Mouse (Mus musculus): ENCODE data around the gene Tas2r143.

Gene Tas2r143

GRCm38 (mm10) chr6:42381916-42382381 lies 18.1 kb upstream of the Tas2r143 start:
- in situ Hi-C loops (cut with MboI, MseI): loop anchor here in 1 of 2 experiments (5.0 to 25.0 kb wide), 2 partner anchors 40 to 1495 kb away; partner anchors contain the start of gene Moxd2

GRCm38 (mm10) chr6:42383360-42383759 lies 16.7 kb upstream of the Tas2r143 start:
- in situ Hi-C loops (cut with MboI, MseI): loop anchor here in 1 of 2 experiments (5.0 to 25.0 kb wide), 2 partner anchors 41 to 1496 kb away; partner anchors contain the start of gene Moxd2

GRCm38 (mm10) chr6:42385635-42386034 lies 14.4 kb upstream of the Tas2r143 start:
- in situ Hi-C loops (cut with MboI, MseI): loop anchor here in 1 of 2 experiments (25.0 kb wide), 1 partner anchor 1498 kb away; the partner anchor contains the start of gene Moxd2

GRCm38 (mm10) chr6:42391796-42392330 lies 8.2 kb upstream of the Tas2r143 start:
- in situ Hi-C loops (cut with MboI, MseI): loop anchor here in 1 of 2 experiments (25.0 kb wide), 1 partner anchor 1505 kb away; the partner anchor contains the start of gene Moxd2

GRCm38 (mm10) chr6:42395960-42396809 lies 3.9 kb upstream of the Tas2r143 start:
- in situ Hi-C loops (cut with MboI, MseI): loop anchor here in 1 of 2 experiments (25.0 kb wide), 1 partner anchor 1509 kb away; the partner anchor contains the start of gene Moxd2

- in situ Hi-C loops (cut with MboI, MseI): loop anchor here in 1 of 2 experiments (25.0 kb wide), 1 partner anchor 1510 kb away; the partner anchor contains the start of gene Moxd2
Measured at GRCm38 (mm10) chr6:42397041-42397657, 2.9 kb upstream of the Tas2r143 start.

GRCm38 (mm10) chr6:42398285-42398684 lies 1.8 kb upstream of the Tas2r143 start:
- in situ Hi-C loops (cut with MboI, MseI): loop anchor here in 1 of 2 experiments (25.0 kb wide), 1 partner anchor 1511 kb away; the partner anchor contains the start of gene Moxd2

GRCm38 (mm10) chr6:42398998-42399397 lies 1.0 kb upstream of the Tas2r143 start:
- in situ Hi-C loops (cut with MboI, MseI): loop anchor here in 1 of 2 experiments (25.0 kb wide), 1 partner anchor 1512 kb away; the partner anchor contains the start of gene Moxd2

GRCm38 (mm10) chr6:42405134-42405533 lies 5.1 kb downstream of the Tas2r143 start, which contains the start of gene Tas2r135:
Tas2r135 (plus strand) TSS chr6:42405434.
- in situ Hi-C loops (cut with MboI, MseI): no loop called here

GRCm38 (mm10) chr6:42419443-42419842 lies 19.4 kb downstream of the Tas2r143 start:
- in situ Hi-C loops (cut with MboI, MseI): no loop called here

GRCm38 (mm10) chr6:42421439-42421838 lies 21.4 kb downstream of the Tas2r143 start:
- in situ Hi-C loops (cut with MboI, MseI): no loop called here

GRCm38 (mm10) chr6:42424472-42424871 lies 24.4 kb downstream of the Tas2r143 start:
- in situ Hi-C loops (cut with MboI, MseI): no loop called here

- in situ Hi-C loops (cut with MboI, MseI): loop anchor here in 1 of 2 experiments (25.0 kb wide), 1 partner anchor 1011 kb away; no protein-coding TSS in a partner anchor
Measured at GRCm38 (mm10) chr6:42426337-42426736, 26.3 kb downstream of the Tas2r143 start.

GRCm38 (mm10) chr6:42433554-42433953 lies 33.5 kb downstream of the Tas2r143 start:
- in situ Hi-C loops (cut with MboI, MseI): loop anchor here in 1 of 2 experiments (25.0 kb wide), 1 partner anchor 1004 kb away; no protein-coding TSS in a partner anchor

GRCm38 (mm10) chr6:42434446-42434845 lies 34.4 kb downstream of the Tas2r143 start, which contains the start of gene Tas2r126:
Tas2r126 (plus strand) TSS chr6:42434535.
- in situ Hi-C loops (cut with MboI, MseI): loop anchor here in 1 of 2 experiments (25.0 kb wide), 1 partner anchor 1003 kb away; no protein-coding TSS in a partner anchor

GRCm38 (mm10) chr6:42435490-42435889 lies 35.5 kb downstream of the Tas2r143 start:
- in situ Hi-C loops (cut with MboI, MseI): loop anchor here in 1 of 2 experiments (25.0 kb wide), 1 partner anchor 1002 kb away; no protein-coding TSS in a partner anchor

GRCm38 (mm10) chr6:42441395-42441794 lies 41.4 kb downstream of the Tas2r143 start:
- in situ Hi-C loops (cut with MboI, MseI): loop anchor here in 1 of 2 experiments (25.0 kb wide), 1 partner anchor 996 kb away; no protein-coding TSS in a partner anchor

- in situ Hi-C loops (cut with MboI, MseI): loop anchor here in 1 of 2 experiments (25.0 kb wide), 1 partner anchor 993 kb away; no protein-coding TSS in a partner anchor
Measured at GRCm38 (mm10) chr6:42444491-42444890, 44.5 kb downstream of the Tas2r143 start.

GRCm38 (mm10) chr6:42447381-42447780 lies 47.3 kb downstream of the Tas2r143 start:
- in situ Hi-C loops (cut with MboI, MseI): loop anchor here in 1 of 2 experiments (25.0 kb wide), 1 partner anchor 990 kb away; no protein-coding TSS in a partner anchor
